Mouse (Mus musculus) activated CD4-positive, CD25-positive, alpha-beta regulatory T cell, adult 4 months (primary cell): ENCODE measurements at regions not wholly inside any gene's neighbourhood (a gene's known extent, or its start where the extent isn't known, plus 50 kb on each side); places are given as distances from the start of the nearest gene placed in this dataset.

Source experiments
- ATAC-seq: one replicate; pipeline ENCODE4 v1.8.0; 2017

DNA sequence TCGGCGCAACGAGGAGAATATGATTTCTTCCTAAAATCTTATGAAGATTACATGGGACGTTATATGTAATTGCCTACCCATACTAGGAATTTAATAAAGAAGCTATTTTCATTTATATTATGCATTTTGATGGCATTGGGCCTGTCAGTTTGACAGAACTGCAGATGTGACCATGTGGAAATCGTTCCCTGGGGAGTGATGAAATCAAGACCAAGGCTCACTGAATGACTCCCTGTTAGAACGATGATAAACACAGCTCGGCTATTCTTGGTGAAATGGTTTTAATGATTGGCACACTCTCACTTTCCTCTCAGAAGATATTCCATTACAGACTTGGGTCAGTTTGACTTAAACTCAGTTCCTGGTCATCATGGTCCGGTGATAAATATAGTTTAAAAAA is 246.4 kb downstream of the Btg1 start:
- no peak for ATAC-seq

DNA sequence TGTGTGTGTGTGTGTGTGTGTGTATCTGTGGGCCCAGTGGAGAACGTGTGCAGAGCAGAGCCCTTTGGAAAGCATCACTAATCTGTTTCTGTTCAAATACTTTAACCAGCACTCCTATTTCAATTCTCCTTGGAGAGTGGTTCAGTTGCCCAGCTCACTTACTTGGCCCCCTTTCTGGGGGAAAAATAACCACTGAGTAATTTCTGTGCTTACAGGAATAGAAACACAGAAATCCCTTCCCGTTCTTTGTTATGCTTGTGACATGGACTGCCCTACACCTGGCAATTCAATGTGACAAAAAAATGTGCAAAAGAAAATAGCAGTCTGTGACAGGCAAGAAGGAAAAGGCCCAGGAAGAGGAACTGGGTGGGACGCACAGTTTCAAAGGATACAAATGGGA is 249.7 kb downstream of the Btg1 start:
- no peak for ATAC-seq

DNA sequence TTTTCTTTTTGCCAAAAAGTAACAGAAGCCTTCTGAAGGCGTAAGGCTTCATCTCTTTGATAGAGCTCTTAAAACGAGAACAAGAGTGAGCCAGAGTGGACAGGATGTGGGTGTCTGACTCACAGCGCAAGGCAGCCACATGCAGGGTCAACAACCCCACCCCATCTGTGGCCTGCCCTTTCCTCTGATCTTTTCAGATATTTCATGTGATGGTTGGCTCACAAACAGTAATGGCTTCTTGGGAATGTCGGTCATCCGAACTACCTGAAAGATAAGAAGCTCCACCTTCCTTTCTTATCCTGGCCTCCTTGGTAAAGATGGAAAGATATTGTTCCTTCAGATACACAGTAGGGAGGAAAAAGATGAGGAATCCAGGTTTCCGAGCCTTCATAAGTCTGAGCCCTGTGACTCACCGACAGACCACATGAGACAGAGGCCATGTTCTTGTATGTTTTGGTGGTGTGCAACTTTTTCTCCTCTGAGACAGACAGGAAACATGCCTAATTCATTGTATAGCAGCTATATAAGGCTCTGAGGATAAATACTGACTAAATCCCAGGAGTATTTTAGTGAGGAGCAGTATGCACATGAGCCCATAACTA is 254.9 kb downstream of the Btg1 start:
- ATAC-seq, result peak; percentile 52

DNA sequence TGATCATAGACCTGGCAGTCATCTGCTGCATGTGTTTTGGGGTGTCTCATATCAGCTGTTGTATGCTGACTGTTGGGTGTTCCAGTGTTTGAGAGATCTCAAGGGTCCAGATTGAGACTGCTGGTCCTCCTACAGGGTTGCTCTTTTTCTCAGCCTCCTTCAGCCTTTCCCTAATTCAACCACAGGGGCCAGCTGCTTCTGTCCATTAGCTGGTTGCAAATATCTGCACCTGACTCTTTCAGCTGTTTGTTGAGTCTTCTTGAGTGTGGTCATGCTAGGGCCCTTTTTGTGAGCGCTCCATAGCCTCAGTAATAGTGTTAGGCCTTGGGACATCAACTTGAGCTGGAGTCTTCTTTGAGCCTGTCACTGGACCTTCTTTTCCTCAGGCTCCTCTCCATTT is 257.8 kb downstream of the Btg1 start:
- no peak for ATAC-seq

DNA sequence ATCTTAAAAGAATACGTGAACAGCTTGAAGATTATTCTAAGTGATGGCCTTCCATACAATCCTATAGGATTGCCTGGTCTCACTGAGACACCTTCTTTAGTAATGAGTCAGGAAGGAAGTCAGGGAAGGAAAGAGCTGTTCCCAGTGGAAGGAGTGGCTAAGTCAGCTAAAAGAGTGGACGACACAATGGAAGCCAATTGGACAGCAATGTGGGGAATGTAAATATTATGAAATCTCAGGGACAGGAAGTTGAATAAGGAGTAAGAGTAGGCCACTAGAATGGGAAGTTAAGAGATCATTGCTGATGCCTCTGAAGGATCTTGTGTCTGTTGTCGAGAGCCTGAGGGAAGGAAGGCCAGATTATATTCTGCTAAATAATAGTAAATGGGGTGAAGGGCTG is 258.9 kb downstream of the Btg1 start:
- ATAC-seq, result no peak

DNA sequence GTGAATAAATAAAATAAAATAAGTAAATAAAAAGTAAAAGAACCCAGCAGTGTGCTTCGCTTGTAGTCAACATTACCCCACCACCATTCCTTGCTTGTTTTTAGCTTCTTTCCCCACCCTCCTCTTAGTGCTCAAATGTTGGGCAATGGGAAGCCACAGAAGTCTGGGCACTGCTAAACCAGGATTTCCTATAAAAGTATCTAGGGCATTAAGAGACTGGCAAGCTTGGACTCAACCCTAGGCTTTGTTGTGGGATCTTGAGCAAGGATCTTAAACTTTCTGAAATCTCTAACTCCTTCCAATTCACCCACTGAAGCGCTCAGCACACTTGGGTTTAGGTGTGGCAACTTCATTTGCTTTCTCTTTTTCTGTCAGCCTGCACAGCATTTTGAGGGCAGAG is 262.6 kb downstream of the Btg1 start:
- no peak for ATAC-seq

DNA sequence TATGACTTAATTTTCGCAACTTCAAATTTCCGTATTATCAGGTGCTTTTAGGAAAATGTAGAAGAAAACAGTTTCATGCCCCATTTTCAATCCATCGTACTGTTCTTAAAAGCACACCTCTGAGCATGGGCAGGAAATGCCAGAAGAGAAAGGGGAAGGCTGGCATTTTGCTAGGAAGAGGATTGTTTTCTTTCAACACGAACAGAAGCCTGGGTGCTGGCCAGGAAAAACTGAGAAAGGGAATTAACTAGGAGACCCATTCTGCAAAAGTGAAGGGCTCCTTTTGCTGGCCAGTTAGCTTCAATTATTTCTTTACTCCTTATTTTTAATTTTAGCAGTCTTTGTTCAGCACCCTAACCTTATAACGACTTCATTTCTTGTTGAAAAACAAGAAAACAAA is 264.0 kb downstream of the Btg1 start:
- ATAC-seq, result no peak

DNA sequence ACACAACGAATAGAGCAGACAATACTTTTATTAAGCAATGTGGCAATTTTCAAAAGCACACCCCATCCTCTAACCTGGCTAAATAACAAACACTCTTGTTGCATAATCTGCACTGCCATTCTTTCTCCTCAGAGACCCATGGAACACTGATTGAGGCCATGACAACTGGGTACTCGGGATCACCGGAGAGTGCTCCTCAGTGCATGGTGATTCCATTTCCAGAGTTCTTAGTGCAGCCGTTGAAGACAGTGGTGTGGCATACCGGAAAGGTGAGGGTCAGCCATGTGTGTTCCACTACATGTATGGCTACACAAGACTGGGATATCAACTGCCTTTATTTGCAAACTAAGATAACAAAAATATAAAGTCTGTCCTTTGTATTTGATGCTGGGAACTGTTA is 264.4 kb downstream of the Btg1 start:
- no peak for ATAC-seq

DNA sequence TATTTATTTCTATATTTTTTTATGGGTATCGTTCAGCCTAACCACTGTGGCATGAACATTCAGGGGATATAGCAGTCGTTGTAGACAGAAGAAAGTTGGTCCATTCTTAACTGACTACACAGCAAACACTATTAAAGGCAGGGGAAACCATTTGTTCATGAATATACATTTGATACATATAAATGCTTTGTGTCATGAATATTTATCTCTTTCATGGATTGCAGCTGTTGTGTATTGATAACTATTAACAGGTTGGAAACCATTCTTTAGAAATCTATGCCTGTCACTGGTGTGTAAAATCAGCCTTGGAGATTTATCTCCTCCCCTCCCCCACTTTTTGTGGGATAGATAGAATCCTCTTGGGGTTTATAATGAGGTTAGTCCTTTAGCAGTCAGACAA is 264.9 kb downstream of the Btg1 start:
- no peak for ATAC-seq

DNA sequence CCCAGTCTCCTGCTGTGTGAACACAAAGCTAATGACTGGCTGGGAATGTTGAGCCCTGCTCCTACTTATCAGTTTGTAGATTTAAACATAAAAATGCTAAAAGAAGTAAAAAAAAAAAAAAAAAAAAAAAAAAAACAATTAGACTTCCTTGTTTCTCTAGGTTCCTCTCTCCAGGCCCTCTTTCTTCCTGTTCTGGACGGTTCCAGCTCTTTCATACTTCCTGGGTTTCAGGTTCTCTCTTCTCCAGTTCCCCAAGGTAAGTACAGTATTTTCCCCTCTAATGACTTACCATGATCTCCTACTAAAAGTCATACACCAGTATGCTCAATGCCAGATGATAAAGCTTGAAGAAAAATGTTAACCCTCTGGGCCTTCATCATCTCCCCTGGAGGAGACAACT is 284.3 kb downstream of the Btg1 start:
- ATAC-seq, result no peak

DNA sequence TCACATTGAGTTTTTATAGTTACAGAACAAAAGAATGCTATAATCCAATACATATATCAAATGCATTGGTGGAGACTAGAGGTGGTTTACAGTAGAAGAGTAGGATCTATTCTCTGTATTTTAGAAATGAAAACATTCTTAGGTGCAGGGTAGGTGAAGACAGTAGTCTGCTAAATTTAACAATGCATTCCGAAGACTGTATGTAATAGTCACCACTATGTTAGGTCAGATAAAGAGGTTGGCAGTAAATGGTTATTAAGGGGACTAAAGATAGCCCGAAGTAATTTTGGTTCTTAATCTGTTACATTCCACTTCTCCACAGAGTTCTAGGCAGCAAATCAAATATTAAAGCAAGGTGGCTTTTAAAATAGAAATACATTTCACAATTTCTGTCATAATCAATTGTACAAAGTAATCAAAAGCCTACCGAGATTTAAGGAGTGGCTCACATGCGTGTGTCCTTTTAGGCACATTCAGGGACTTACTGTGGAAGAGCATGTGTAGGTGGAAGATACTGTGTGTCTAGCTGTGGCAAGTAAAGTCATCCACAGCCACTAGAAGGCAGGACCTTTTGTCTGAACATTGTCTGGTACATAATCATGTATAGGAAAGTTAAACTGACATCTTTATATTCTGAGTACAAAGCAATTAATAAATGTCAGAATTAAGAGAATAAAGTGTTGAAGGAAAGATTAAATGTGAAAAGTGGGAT is 288.4 kb downstream of the Btg1 start:
- no peak for ATAC-seq

DNA sequence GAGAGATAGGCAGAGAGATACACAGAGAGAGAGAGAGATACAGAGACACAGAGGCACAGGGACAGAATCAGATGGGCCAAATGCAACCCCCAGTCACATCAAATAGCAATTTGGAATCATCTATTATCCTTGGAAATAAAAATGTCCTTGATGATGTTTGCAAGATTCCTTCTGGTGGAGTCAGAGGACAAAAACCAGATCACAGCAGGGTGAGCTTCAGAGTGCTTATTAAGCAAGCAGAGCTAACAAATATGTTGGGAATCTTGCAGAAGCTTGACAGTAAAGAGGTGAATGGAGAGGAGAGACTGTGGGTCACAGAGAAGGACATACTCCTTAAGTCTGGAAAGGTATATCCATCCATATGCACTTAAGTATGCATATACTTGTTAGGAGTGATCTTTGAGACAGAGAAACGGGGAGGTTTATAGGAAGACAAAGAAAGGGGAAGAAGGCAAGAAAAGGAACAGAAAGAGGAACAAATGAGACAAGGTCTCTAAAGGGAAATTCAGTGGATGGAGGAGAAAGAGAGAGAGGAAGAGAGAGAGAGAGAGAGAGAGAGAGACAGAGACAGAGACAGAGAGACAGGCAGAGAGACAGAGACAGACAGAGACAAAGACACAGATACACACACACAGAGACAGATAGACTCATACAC is 293.0 kb downstream of the Btg1 start:
- ATAC-seq, result no peak

DNA sequence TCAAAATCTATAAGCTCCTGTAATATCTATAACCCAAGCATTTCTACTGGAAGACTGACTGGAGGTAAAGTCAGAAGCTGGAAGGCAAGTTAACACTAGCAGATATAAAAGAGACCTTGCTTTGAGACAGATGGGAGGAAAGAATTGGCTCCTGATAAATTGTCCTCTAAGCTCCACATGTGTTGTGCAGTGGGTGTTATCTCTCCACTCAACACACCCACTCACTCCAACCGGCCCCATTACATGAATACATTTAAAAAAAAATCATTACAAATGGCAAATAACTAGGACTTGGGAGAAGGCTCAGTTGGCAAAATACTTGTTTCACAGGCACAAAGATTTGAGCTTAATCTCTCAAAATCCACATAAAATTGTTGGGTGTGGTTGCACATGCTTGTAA is 304.4 kb downstream of the Btg1 start:
- no peak for ATAC-seq

DNA sequence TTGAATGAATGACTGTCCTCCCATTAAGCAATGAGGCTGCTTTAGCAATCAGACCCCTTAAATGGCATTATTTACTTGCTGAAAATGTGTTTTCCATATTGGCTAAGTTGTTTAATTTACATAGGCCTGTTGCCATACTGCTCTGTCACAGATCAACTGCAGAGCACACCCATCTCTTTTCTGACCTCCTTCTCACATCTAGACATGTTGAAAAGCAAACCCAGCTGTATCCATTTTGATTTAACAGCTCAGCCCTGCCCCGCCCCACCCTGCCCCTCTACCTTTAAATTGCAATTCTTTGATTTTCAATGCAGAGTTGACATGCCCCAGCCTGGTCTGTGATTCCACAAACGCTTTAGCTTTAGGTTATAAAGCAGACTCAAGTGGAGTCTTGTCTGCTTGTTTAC is 307.5 kb downstream of the Btg1 start:
- ATAC-seq, result no peak

DNA sequence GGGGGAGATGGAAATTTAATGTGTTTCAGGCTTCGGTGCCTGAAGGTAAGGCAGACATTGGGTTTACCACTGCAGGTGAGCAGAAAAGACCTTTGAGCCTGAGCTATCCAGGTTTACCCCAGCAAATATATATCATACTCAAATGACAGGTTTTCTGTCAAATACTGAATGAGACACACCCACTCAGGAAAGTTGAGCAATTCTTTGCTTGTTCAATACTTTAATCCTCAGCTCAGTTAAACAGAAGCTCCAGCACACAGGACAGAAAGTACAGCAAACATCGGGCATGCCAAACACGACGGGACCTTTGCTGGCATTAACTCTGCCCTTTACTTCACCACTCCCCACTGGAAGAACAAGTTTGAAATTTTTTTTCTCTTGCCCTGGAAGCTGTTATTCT is 307.9 kb downstream of the Btg1 start:
- no peak for ATAC-seq

DNA sequence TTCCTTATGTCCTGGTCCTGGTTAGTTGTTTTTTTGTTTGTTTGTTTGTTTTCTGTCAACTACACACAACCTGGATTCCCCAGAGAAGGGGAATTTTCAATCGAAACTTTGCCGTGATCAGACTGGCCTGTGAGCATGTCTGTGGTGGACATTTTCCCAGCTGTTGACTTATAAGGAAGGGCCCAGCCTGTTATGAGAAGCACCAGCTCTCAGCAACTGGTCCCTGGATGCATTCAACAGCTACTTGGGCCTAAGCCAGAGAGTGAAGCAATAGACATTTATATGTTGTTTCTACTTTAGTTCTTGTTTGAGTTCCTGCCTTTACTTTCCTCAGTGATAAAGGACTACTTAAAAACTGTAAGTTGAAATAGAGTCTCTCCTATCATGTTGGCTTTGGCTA is 309.0 kb downstream of the Btg1 start:
- no peak for ATAC-seq

DNA sequence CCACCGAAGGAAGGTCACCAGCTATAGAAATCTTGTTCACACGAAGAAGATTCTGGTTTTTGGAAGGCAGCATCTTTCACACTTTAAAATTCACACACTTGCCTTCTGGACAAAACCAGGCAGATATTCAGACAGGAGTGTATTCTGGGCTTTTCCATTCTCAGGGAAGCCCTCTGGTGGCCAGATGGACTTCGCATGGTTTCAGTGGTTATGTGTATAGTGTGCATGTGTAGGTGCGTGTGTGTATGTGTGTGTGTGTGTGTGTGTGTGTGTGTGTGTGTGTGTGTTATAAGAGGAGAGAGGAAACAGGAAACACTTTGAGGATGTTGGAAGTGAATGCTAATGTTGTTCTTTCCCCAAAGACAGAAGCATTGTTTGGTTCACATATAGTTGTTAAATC is 317.9 kb downstream of the Btg1 start:
- peak; percentile 57 for ATAC-seq

DNA sequence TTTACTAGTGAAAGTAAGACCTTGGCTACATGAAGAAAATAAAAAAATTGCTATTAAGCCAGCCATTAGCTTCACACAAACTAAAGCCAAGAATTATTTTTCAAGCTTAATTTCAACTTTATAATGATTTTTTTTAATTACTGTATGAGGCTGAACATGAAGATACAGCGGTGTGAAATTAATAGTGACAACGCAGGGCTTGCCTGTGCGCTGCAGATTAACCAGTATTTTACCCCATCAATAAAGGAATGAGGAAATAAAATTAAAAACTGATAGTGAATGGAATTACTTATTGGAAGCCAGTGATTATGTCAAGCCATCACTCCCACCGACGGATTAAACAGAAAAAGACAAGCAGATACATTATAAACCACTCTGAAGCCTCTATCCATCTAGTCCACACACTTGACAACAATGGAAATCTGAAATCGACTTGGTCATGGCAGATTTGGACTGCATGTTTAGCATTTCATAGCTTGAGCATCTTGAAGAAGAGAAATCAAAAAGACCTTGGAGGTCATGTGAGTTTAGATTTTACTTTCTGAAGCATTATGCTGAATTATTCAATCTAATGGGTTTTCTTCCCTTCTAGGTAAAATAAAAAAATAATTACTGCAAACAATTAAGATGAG is 324.2 kb downstream of the Btg1 start:
- no peak for ATAC-seq

DNA sequence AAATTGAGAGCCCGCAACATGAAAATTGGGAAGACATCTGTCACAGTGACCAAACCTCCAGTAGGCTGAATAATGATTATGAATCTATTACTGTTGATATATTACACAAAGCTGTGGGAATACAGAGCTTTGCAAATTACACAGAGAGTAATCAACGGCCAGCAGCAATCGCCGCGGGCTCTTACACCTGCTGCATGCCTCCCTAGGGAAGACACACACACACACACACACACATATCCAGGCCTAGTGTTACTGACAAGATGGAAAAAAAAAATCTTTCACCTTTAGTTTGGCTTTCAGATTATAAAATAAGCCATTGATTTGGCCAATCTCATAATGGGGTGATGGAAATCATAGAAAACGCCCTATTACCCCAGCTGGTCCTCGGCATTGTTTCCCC is 327.4 kb downstream of the Btg1 start:
- ATAC-seq, result no peak

DNA sequence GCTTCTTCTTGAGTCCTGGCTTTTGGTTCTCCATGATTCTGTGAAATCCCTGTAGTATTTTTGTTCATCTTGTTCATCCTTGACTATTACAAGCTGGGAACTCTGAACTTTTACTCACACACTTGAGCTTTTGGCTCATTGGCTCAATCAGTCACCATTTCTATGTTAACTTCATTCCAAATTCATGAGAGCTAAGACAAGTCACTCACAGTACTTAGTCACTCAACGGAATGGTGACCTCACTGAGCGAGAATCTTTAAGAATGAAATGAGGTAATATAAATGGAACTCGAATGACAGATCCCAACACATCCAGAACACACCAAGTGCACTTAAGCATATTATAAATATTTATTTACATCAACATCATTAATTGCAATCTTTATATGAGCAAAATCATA is 331.2 kb downstream of the Btg1 start:
- ATAC-seq, result no peak

DNA sequence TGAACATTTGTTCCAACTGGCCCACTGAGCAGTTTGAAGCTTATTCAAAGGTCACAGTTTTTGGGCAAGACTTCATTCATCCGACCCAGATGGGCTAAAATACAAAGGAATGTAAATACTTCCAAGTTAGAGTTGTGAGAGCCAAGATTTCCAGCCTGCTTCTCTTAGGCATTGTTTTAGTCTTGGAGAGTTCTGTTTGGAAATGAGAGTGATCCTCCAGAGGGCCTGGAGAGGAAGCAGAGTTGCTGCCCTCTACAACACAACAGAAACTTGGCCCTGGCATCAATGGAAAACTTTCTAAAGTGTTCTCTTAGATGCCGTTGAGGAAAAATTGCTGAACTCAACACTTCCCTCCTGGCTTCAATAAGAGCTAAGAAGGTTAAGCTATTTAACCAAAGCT is 332.1 kb downstream of the Btg1 start:
- ATAC-seq, result no peak

DNA sequence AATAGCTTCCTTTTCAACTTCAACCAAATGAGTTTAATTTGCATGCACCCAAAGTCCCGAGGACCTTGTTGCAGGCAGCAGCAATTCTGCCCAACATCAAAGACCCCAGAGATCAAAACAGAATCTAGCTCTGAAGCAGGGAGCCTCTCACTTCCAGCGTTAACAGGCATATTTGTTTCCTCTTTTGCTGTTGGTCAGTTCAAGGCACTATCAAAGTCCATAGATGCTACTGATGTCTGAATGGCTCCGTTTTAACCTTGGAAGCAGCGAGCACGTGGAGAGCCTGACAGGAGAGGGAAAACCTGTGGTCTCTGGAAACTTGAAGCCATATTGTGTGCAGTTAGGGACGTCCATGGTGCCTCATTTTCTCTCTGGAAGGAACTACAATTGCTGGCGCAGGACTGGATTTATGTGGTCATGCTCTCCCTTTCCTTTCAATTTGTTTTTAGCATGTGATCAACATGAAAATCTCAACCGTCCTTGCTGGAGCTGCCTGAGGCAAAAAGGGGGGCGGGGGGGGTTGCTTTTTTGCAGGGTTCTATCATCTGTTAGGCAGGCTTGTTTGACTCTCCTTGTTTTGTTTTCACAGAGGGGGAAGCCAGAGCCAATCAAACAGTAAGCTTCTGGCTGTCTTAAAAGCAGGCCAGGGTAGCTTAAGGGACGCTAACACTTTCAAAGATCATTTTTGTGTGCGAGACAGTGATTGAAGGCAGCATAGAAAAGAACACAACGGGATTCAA is 338.4 kb downstream of the Btg1 start:
- no peak for ATAC-seq

DNA sequence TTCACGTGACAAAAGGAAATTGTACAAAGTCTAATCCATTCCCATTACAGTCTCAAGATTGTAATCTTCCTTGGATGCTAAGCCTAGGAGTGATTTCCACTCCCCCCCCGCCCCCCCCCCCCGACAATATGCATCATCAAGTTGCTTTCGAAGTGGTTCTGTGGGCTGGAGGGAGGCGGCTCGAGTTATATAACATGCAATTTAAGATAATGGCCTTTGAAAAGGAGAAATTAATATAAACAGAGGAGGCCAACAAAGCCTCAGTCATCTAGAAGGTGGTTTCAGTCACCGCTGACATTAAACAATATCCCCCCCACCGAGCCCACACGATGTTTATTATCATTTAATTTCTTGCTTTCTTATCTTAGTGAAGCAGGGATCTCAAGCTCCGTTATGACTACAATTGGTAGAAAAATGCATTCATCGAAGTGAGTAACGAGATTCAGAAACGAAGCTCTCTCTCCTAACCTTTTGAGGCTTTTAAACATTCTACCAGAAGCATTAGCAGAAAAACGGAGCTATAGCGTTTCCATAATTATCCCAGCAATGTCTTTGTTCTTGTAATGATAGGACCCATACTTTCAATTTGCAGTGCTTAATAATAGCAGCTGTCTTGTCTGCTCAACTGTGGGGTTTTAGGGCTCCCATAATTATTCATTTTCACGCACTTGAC is 339.1 kb downstream of the Btg1 start:
- no peak for ATAC-seq
